Mouse (Mus musculus): Measurements from ENCODE around the gene Adamts9. TPM values are rescaled to one million over a fixed set of nuclear protein-coding genes. Genes with fewer than 3 reads are reported as not detected.

Gene Adamts9
- polyA plus RNA-seq, 1 experiment = 2.0 TPM

DNA sequence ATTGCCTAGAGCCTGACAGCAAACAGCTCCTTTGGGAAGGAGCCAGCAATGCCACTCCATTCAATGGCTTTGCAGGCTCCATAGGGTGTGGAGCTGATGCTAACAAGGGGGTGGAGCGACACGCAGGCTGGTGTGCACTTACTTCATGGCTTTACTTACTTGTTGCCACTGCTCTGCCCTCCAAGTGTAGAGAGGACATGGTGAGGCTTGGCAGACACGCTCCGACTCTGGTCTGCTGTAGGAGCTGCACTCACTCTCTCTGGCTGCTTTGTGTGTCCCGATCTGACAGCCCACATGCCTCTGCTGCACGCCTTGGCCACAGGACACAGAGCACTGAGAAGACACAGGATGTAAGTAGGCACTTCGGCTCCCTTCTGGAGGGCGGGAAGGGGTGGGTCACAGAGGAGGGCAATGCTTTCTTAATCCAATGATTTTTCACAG lies 127.0 kb downstream of the Adamts9 start, which contains the start of gene A730049H05Rik:
A730049H05Rik (plus strand) TSS at position 168 of the 441 bp plus-strand sequence.
- WGBS = 7% methylated on average over 8 of the region's 8 CpGs
- TF ChIP-seq POLR2A (IDR thresholded peaks at IDR 0.05; ENCODE audit: borderline replicate concordance, insufficient read depth, low read length) (no peak), CTCF (IDR thresholded peaks at IDR 0.05; ENCODE audit: borderline replicate concordance, insufficient read depth, low read depth, low read length) (no peak)

DNA sequence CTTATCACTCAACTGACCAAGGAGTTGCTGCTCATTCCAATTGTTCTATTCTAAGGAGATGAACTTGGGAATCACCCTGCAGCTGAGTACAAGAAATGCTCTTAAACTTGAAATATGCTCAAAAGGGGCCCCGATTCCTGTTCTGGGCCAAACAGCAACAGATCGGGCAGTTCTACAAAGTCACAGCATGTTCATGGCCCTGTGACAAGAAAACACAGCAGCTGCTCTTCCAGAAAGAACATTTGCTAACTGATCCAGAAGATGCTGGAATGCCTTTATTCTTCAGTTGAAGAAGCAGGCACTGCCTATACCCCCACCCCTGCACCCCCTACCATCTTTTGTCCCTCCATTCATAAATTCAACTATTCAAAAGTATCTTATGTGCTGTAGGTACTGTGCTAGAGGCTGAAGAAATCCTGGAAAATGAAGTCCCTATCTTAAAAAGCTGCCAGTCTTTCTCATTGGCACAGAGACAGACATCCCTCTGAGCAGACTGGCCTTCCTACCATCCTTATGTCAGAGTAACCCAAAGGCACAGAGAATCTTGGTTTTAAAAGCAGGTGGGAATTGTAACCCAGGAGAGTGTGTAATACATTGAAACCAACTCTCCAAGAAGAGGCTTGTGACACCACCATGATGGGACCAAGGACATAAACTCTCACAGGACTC lies 130.5 kb downstream of the Adamts9 start:
- WGBS = 6% methylated on average over 2 of the region's 2 CpGs
- DNase-seq = peak; percentile 37 to 49
- H3K27ac ChIP-seq (ENCODE audit: insufficient read depth, low read length) = no peak overlapping the region
- no peaks in the 10 kb centered on the region; the same call in 1 of the 2 replicates for H3K27me3 ChIP-seq (ENCODE audit: control insufficient read depth, insufficient read depth, low read length)
- no peaks in the 10 kb centered on the region; the same call in 1 of the 2 replicates for H3K4me1 ChIP-seq (ENCODE audit: control insufficient read depth, insufficient read depth, low read length)
- TF ChIP-seq POLR2A (IDR thresholded peaks at IDR 0.05; ENCODE audit: borderline replicate concordance, insufficient read depth, low read length) (no peak), CTCF (IDR thresholded peaks at IDR 0.05; ENCODE audit: borderline replicate concordance, insufficient read depth, low read depth, low read length) (no peak)
- no peak overlapping the region for H3K4me3 ChIP-seq (replicated peaks; ENCODE audit: insufficient read depth, low read depth, low read length)

More for the DNA sequence above, 127.0 kb downstream of the Adamts9 start, which contains the start of gene A730049H05Rik:
- Histone ChIP-seq H3K27me3 (ENCODE audit: control insufficient read depth, insufficient read depth, low read length) (no peaks in the 10 kb centered on the region; the same call in 1 of the 2 replicates), H3K4me3 (replicated peaks; ENCODE audit: insufficient read depth, low read depth, low read length) (no peak within 1 kb of the TSS), H3K4me1 (ENCODE audit: control insufficient read depth, insufficient read depth, low read length) (no peaks in the 10 kb centered on the region; the same call in 1 of the 2 replicates), H3K27ac (ENCODE audit: insufficient read depth, low read length) (no peak within 1 kb of the TSS)
- no peak for DNase-seq

- no peak overlapping the region for H3K4me3 ChIP-seq (replicated peaks; ENCODE audit: insufficient read depth, low read depth, low read length)
- H3K27ac ChIP-seq (ENCODE audit: insufficient read depth, low read length) = no peak overlapping the region
- no peaks in the 10 kb centered on the region; the same call in 1 of the 2 replicates for H3K4me1 ChIP-seq (ENCODE audit: control insufficient read depth, insufficient read depth, low read length)
- TF ChIP-seq CTCF (IDR thresholded peaks at IDR 0.05; ENCODE audit: borderline replicate concordance, insufficient read depth, low read depth, low read length) (no peak), POLR2A (IDR thresholded peaks at IDR 0.05; ENCODE audit: borderline replicate concordance, insufficient read depth, low read length) (no peak)
- no peak for DNase-seq
- no peaks in the 10 kb centered on the region; the same call in 1 of the 2 replicates for H3K27me3 ChIP-seq (ENCODE audit: control insufficient read depth, insufficient read depth, low read length)
Observed at GRCm38 (mm10) chr6:92811566-92811965, 131.7 kb downstream of the Adamts9 start.

GRCm38 (mm10) chr6:92810628-92811027 lies 132.7 kb downstream of the Adamts9 start:
- 98% methylated on average over 2 of the region's 2 CpGs for WGBS
- TF ChIP-seq CTCF (IDR thresholded peaks at IDR 0.05; ENCODE audit: borderline replicate concordance, insufficient read depth, low read depth, low read length) = no peak
- no peak for TF ChIP-seq POLR2A (IDR thresholded peaks at IDR 0.05; ENCODE audit: borderline replicate concordance, insufficient read depth, low read length)
- no peaks in the 10 kb centered on the region; the same call in 1 of the 2 replicates for H3K4me1 ChIP-seq (ENCODE audit: control insufficient read depth, insufficient read depth, low read length)
- H3K27ac ChIP-seq (ENCODE audit: insufficient read depth, low read length) = no peak overlapping the region
- H3K27me3 ChIP-seq (ENCODE audit: control insufficient read depth, insufficient read depth, low read length) = no peaks in the 10 kb centered on the region; the same call in 1 of the 2 replicates
- no peak for DNase-seq
- no peak overlapping the region for H3K4me3 ChIP-seq (replicated peaks; ENCODE audit: insufficient read depth, low read depth, low read length)

- Histone ChIP-seq H3K27ac (ENCODE audit: insufficient read depth, low read length) (no peak overlapping the region), H3K27me3 (ENCODE audit: control insufficient read depth, insufficient read depth, low read length) (no peaks in the 10 kb centered on the region), H3K4me1 (ENCODE audit: control insufficient read depth, insufficient read depth, low read length) (no peaks in the 10 kb centered on the region; the same call in 1 of the 2 replicates), H3K4me3 (replicated peaks; ENCODE audit: insufficient read depth, low read depth, low read length) (no peak overlapping the region)
- WGBS = 85% methylated on average over 3 of the region's 3 CpGs
- TF ChIP-seq CTCF (IDR thresholded peaks at IDR 0.05; ENCODE audit: borderline replicate concordance, insufficient read depth, low read depth, low read length) = no peak
- no peak for TF ChIP-seq POLR2A (IDR thresholded peaks at IDR 0.05; ENCODE audit: borderline replicate concordance, insufficient read depth, low read length)
- DNase-seq = no peak
Observed at GRCm38 (mm10) chr6:92809818-92810217, 133.5 kb downstream of the Adamts9 start.

DNA sequence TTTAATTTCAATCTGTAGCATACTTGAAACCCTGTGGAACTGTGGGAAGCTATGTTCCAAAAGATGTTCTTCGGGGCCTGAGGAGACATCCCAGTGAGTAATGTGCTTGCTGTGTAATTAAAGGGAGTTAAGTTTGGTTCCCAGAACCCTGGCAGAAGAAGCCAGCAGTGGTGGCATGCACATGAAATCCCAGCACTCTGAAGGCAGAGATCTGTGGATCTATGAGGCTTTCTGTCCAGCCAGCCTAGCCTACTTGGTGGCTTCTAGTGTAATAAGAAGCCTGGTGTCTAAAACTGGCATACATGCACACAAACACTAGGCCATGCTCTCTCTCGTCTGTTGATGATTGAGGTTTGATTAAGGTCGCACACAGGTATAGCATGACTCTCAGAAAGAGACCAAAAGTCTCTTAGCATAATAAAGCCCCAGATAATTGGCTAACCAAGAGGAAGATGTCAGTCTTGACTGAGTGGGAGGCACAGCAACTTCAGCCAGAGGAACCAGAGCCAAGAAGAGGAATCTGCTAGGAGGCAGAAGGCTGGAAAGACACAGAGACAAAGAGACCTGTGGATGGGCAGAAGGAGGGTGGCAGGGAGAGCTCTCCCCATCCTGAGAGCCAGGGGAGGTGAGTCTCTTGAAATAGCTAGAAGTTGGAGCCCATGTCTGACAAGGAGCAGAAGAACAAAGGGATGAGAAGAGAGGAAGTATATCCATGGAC lies 138.9 kb downstream of the Adamts9 start:
- Histone ChIP-seq H3K4me3 (replicated peaks; ENCODE audit: insufficient read depth, low read depth, low read length) (no peak overlapping the region), H3K4me1 (ENCODE audit: control insufficient read depth, insufficient read depth, low read length) (no peaks in the 10 kb centered on the region), H3K27ac (ENCODE audit: insufficient read depth, low read length) (no peak overlapping the region), H3K27me3 (ENCODE audit: control insufficient read depth, insufficient read depth, low read length) (no peaks in the 10 kb centered on the region)
- TF ChIP-seq POLR2A (IDR thresholded peaks at IDR 0.05; ENCODE audit: borderline replicate concordance, insufficient read depth, low read length) = no peak
- no peak for TF ChIP-seq CTCF (IDR thresholded peaks at IDR 0.05; ENCODE audit: borderline replicate concordance, insufficient read depth, low read depth, low read length)
- no peak for DNase-seq
- WGBS = 87% methylated on average over 3 of the region's 3 CpGs

- 17% methylated on average over 6 of the region's 6 CpGs for WGBS
- H3K4me1 ChIP-seq (ENCODE audit: control insufficient read depth, insufficient read depth, low read length) = no peaks in the 10 kb centered on the region
- no peak overlapping the region for H3K4me3 ChIP-seq (replicated peaks; ENCODE audit: insufficient read depth, low read depth, low read length)
- TF ChIP-seq CTCF (IDR thresholded peaks at IDR 0.05; ENCODE audit: borderline replicate concordance, insufficient read depth, low read depth, low read length) (no peak), POLR2A (IDR thresholded peaks at IDR 0.05; ENCODE audit: borderline replicate concordance, insufficient read depth, low read length) (no peak)
- H3K27ac ChIP-seq (ENCODE audit: insufficient read depth, low read length) = no peak overlapping the region
- peak in 1 of 2 experiments; percentile 26 for DNase-seq
- H3K27me3 ChIP-seq (ENCODE audit: control insufficient read depth, insufficient read depth, low read length) = no peaks in the 10 kb centered on the region; the same call in 1 of the 2 replicates
Observed at GRCm38 (mm10) chr6:92803213-92803612, 140.1 kb downstream of the Adamts9 start.

Data from cerebellum, adult 2 months (tissue).